Mouse (Mus musculus) erythroblast, embryonic 14.5 days (primary cell): ENCODE data around the gene Fn1. TPM values are rescaled to one million over a fixed set of nuclear protein-coding genes. Genes with fewer than 3 reads are reported as not detected.

Experiments
- H3K27me3 ChIP-seq: 2 replicates; pipeline ENCODE4 v1.6.1; 2012; ENCODE audit warnings: inconsistent platforms; ENCODE audit not compliant: control insufficient read depth
- H3K36me3 ChIP-seq: 2 replicates; pipeline ENCODE4 v1.6.1; 2012; ENCODE audit warnings: mild to moderate bottlenecking, inconsistent platforms; ENCODE audit not compliant: control insufficient read depth
- H3K4me1 ChIP-seq: 2 replicates; pipeline ENCODE4 v1.6.1; 2012; ENCODE audit warnings: inconsistent platforms; ENCODE audit not compliant: control insufficient read depth
- H3K4me3 ChIP-seq: replicated peaks from 2 replicates; pipeline ENCODE3; 2012; ENCODE audit warnings: moderate library complexity, mild to moderate bottlenecking, inconsistent platforms
- H3K9me3 ChIP-seq: 2 replicates; pipeline ENCODE4 v1.6.1; 2012; ENCODE audit warnings: low read length, inconsistent platforms, mixed read lengths; ENCODE audit not compliant: control insufficient read depth
- GATA1 ChIP-seq: IDR thresholded peaks from 2 replicates; pipeline ENCODE4 v1.6.1; 2012; ENCODE audit warnings: low read length, inconsistent platforms, mixed read lengths
- TAL1 ChIP-seq: IDR thresholded peaks from 3 replicates; pipeline ENCODE4 v1.6.1; 2012; ENCODE audit warnings: low read length, inconsistent platforms, mixed read lengths
- polyA plus RNA-seq: library from polyadenylated mRNA; stranded (reverse); fragments of >175 nt; gene quantifications from 2 replicates; pipeline ENCODE4 v1.2.3, GENCODE M21; 2012

The Fn1 gene
- 0.28 and 0.36 TPM in 2 replicates for polyA plus RNA-seq

- H3K4me3 ChIP-seq: peak within 1 kb of the TSS; percentile 56
- TF ChIP-seq GATA1: no peak
- no peak for TF ChIP-seq TAL1
- peaks cover 49% of the 10 kb centered on the region for H3K27me3 ChIP-seq
Measured at GRCm38 (mm10) chr1:71652551-71653399, at the start of gene Fn1. TSS of gene Fn1 (minus strand) at chr1:71653200.

GRCm38 (mm10) chr1:71696093-71696492 is 43.1 kb upstream of the Fn1 start:
- TF ChIP-seq GATA1 (no peak), TAL1 (no peak)
- Histone ChIP-seq H3K4me1 (peaks cover 2% of the 10 kb centered on the region; the same call in 1 of the 2 replicates), H3K9me3 (no peaks in the 10 kb centered on the region), H3K4me3 (no peak overlapping the region), H3K27me3 (no peaks in the 10 kb centered on the region), H3K36me3 (no peaks in the 10 kb centered on the region)

More at GRCm38 (mm10) chr1:71652551-71653399, at the start of gene Fn1:
- Histone ChIP-seq H3K9me3 (no peaks in the 10 kb centered on the region), H3K36me3 (no peaks in the 10 kb centered on the region; the same call in 1 of the 2 replicates), H3K4me1 (peaks cover 2% of the 10 kb centered on the region; the same call in 1 of the 2 replicates)

GRCm38 (mm10) chr1:71691472-71692277 is 38.7 kb upstream of the Fn1 start:
- no peak overlapping the region for H3K4me3 ChIP-seq
- no peak for TF ChIP-seq GATA1
- TF ChIP-seq TAL1: no peak
- no peaks in the 10 kb centered on the region for H3K36me3 ChIP-seq
- peaks cover 13% of the 10 kb centered on the region for H3K4me1 ChIP-seq
- no peaks in the 10 kb centered on the region for H3K9me3 ChIP-seq
- H3K27me3 ChIP-seq: no peaks in the 10 kb centered on the region

- H3K36me3 ChIP-seq: no peaks in the 10 kb centered on the region
- TF ChIP-seq GATA1 (no peak), TAL1 (no peak)
- no peak overlapping the region for H3K4me3 ChIP-seq
- H3K4me1 ChIP-seq: peaks cover 11% of the 10 kb centered on the region
- no peaks in the 10 kb centered on the region for H3K9me3 ChIP-seq
- H3K27me3 ChIP-seq: no peaks in the 10 kb centered on the region
Measured at GRCm38 (mm10) chr1:71688926-71689303, 35.9 kb upstream of the Fn1 start.

- TF ChIP-seq GATA1 (no peak), TAL1 (no peak)
- Histone ChIP-seq H3K36me3 (no peaks in the 10 kb centered on the region), H3K9me3 (no peaks in the 10 kb centered on the region), H3K27me3 (no peaks in the 10 kb centered on the region), H3K4me3 (no peak overlapping the region), H3K4me1 (peaks cover 14% of the 10 kb centered on the region)
Measured at GRCm38 (mm10) chr1:71688272-71688925, 35.4 kb upstream of the Fn1 start.

DNA sequence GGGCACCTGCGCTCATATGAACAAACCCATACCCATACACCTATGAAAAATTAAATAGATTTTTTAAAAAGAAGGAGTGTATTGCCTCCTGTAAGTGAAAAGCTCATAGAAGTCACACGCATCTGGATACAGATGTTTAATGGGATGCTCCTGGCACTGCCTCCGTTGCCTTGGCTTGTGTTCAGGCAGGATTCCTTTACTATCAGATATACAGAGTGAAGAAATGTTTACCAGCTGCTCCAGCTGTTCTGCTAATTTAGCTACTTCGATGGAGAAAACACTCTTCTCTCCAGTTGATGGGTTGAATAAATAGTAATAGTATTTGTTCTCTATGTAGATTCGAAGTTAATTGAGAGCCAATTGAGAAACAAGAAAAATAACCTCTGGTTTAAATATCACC is 33.8 kb upstream of the Fn1 start:
- H3K36me3 ChIP-seq: no peaks in the 10 kb centered on the region
- no peak for TF ChIP-seq GATA1
- TF ChIP-seq TAL1: no peak
- no peaks in the 10 kb centered on the region for H3K9me3 ChIP-seq
- H3K4me3 ChIP-seq: no peak overlapping the region
- H3K27me3 ChIP-seq: no peaks in the 10 kb centered on the region
- H3K4me1 ChIP-seq: peaks cover 14% of the 10 kb centered on the region

GRCm38 (mm10) chr1:71683736-71684135 is 30.7 kb upstream of the Fn1 start:
- no peaks in the 10 kb centered on the region for H3K27me3 ChIP-seq
- H3K4me1 ChIP-seq: peaks cover 20% of the 10 kb centered on the region
- H3K36me3 ChIP-seq: no peaks in the 10 kb centered on the region
- TF ChIP-seq TAL1: no peak
- H3K9me3 ChIP-seq: no peaks in the 10 kb centered on the region
- no peak overlapping the region for H3K4me3 ChIP-seq

DNA sequence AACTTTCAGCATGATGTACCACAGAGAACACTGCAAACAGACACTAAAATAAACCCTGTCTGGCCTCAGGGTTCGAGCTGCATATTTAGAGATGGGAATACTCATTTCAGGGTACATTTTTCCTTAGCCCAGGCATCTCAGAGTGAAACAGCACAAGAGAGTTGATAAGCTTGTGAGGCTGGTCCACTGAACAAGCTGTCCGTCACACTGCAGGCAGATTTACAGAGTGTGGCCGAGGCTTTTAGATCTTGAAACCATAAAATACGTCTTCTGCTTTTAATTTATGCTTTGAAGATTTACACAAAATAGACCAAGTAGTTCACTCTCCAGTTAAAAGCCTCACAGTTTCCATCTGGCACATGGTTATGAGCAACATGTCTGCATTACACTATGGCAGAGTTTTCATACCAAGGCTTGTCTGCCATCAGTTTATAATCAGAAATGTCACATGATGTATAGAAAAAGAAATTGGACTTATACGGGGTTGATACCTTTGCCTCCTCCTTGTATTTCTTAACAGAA is 29.3 kb upstream of the Fn1 start:
- H3K4me3 ChIP-seq: no peak overlapping the region
- no peaks in the 10 kb centered on the region for H3K9me3 ChIP-seq
- no peaks in the 10 kb centered on the region for H3K36me3 ChIP-seq
- TF ChIP-seq TAL1: no peak
- TF ChIP-seq GATA1: no peak
- no peaks in the 10 kb centered on the region for H3K27me3 ChIP-seq
- peaks cover 9% of the 10 kb centered on the region for H3K4me1 ChIP-seq
